Mouse (Mus musculus) brain, embryonic 14.5 days (tissue): ENCODE measurements around the gene Zfp287. TPM values are rescaled to one million over a fixed set of nuclear protein-coding genes. Genes with fewer than 3 reads are reported as not detected.

ENCODE experiments used
- DNase-seq: peaks from one replicate; pipeline ENCODE4 v3.0.0-alpha.2; 2011; ENCODE audit warnings: low read depth
- CTCF ChIP-seq: fragments of 200-500 bp; IDR thresholded peaks from 2 replicates; pipeline ENCODE4 v1.5.1; 2012; ENCODE audit warnings: inconsistent platforms, mild to moderate bottlenecking, moderate library complexity, borderline replicate concordance; ENCODE audit not compliant: insufficient read depth, insufficient read length; ENCODE audit errors: extremely low read depth
- POLR2A ChIP-seq: fragments of 200-500 bp; IDR thresholded peaks from 2 replicates; pipeline ENCODE4 v1.6.1; 2012; ENCODE audit warnings: mild to moderate bottlenecking, inconsistent platforms, borderline replicate concordance; ENCODE audit not compliant: poor library complexity, insufficient read depth, insufficient read length, severe bottlenecking; ENCODE audit errors: extremely low read depth
- polyA plus RNA-seq: library from polyadenylated mRNA; depleted of rRNA; stranded (reverse); fragments of >200 nt; gene quantifications from 2 replicates; pipeline ENCODE4 v1.2.3, GENCODE M21; 2012

Zfp287 gene
- polyA plus RNA-seq, 1 experiment = 16.2 TPM

GRCm38 (mm10) chr11:62746001-62746533, 14.4 kb upstream of the Zfp287 start:
- DNase-seq = peak; percentile 75

GRCm38 (mm10) chr11:62744103-62744502, 12.4 kb upstream of the Zfp287 start:
- TF ChIP-seq CTCF (peak; percentile 90), POLR2A (no peak)
- peak; percentile 81 for DNase-seq

More at GRCm38 (mm10) chr11:62746001-62746533, 14.4 kb upstream of the Zfp287 start:
- TF ChIP-seq POLR2A (no peak), CTCF (peak; percentile 50; the same call in 1 of the 2 replicates)

- TF ChIP-seq POLR2A (no peak), CTCF (no peak)
Observed at GRCm38 (mm10) chr11:62742261-62742957, 10.7 kb upstream of the Zfp287 start.

GRCm38 (mm10) chr11:62741186-62741585, 9.5 kb upstream of the Zfp287 start:
- no peak for DNase-seq
- TF ChIP-seq CTCF (no peak), POLR2A (no peak)

More at GRCm38 (mm10) chr11:62742261-62742957, 10.7 kb upstream of the Zfp287 start:
- no peak for DNase-seq

- TF ChIP-seq CTCF (no peak), POLR2A (no peak)
- DNase-seq = no peak
Observed at GRCm38 (mm10) chr11:62732665-62733064, 960 bp upstream of the Zfp287 start.

GRCm38 (mm10) chr11:62732022-62732387, 300 bp upstream of the Zfp287 start:
- DNase-seq = no peak
- TF ChIP-seq CTCF = no peak
- no peak for TF ChIP-seq POLR2A

GRCm38 (mm10) chr11:62728276-62728675, 3.4 kb downstream of the Zfp287 start:
- no peak for DNase-seq
- no peak for TF ChIP-seq POLR2A
- TF ChIP-seq CTCF = no peak

- DNase-seq = no peak
- TF ChIP-seq POLR2A (no peak), CTCF (no peak)
Observed at GRCm38 (mm10) chr11:62710657-62711056, 21.0 kb downstream of the Zfp287 start.

GRCm38 (mm10) chr11:62708252-62708651, 23.5 kb downstream of the Zfp287 start:
- no peak for DNase-seq
- no peak for TF ChIP-seq POLR2A
- no peak for TF ChIP-seq CTCF

GRCm38 (mm10) chr11:62706141-62706540, 25.6 kb downstream of the Zfp287 start:
- DNase-seq = no peak
- TF ChIP-seq POLR2A = no peak
- TF ChIP-seq CTCF = no peak

- DNase-seq = no peak
- TF ChIP-seq POLR2A (no peak), CTCF (no peak)
Observed at GRCm38 (mm10) chr11:62701218-62701617, 30.5 kb downstream of the Zfp287 start.

- peak; percentile 22 for DNase-seq
- TF ChIP-seq POLR2A = no peak
Observed at GRCm38 (mm10) chr11:62699749-62700148, 32.0 kb downstream of the Zfp287 start.

GRCm38 (mm10) chr11:62695126-62695525, 36.6 kb downstream of the Zfp287 start:
- TF ChIP-seq POLR2A = no peak
- TF ChIP-seq CTCF = 0 out of 2 replicates have a peak, but pooled peaks have one; percentile 2

More at GRCm38 (mm10) chr11:62695126-62695525, 36.6 kb downstream of the Zfp287 start:
- DNase-seq = no peak
